Mouse (Mus musculus) kidney, adult 9 months (tissue): ENCODE data around the gene Cd48.
"Not testable (repeated sequence)": the region's sequence is repeated elsewhere in the genome, so short reads cannot be mapped to it uniquely, and the experiment has no call there.

Experiments used
- DNase-seq: peaks from one replicate; pipeline ENCODE4 v3.0.0; 2022

The Cd48 gene

DNA sequence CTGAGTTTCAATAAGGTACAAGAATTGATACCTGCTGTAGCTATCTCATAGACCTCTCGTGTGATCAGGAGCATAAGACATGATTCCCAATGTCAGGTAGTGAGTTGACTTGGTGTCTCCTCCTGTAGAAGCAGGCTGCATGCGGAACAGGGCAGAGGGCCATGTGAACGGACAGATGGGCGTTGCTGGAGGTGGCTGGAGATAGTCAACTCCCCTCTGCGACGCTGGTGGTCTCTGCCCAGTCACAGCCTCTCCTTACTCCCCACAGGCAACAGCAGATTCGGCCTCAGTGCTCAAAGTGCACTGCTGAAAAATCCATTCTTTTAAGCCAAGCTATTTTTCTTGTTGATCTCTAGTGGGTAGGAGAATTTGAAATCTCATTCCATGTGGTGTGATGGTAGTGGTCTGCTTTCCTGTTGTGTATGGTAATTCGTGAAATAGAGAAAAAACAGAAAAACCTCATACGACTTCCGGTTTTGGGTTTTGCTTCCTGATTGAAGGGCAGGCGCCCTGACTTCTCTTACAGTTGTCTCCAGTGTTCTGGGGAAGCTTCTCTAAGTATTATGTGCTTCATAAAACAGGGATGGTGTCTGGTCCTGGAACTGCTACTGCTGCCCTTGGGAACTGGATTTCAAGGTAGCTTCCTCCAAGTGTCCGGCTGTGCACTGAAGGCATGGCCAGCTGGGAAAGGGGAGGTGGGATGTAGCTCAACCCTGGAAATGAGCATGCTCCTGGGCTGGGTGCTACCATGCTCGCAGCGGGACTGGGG lies at the start of gene Cd48:
Gene Cd48, plus strand, starts transcription at position 479 of the 769 bp plus-strand sequence.
- no peak for DNase-seq

GRCm38 (mm10) chr1:171635696-171636095 lies 46.1 kb upstream of the Cd48 start:
- no peak for DNase-seq

GRCm38 (mm10) chr1:171637101-171637500 lies 44.7 kb upstream of the Cd48 start:
- no peak for DNase-seq

DNA sequence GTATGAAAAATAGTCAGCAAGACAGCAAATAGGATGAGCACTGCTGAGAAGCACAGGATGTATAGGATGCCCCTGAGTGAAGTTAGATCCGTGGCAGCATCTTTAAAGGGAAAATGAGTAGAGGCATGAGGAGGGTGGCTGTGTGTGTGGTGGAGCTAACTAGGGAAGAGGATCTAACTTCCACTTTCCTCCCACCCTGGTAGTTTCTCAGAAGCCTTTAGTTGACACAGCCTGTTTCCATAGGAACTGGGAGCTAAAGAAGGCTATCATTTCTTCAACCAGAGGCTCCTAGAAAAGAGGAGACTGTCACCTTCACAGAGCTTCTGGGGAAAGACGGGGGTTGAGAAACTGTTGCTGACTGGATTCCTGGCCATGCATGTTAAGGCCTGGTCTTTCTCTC lies 43.1 kb upstream of the Cd48 start:
- DNase-seq: no peak

- no peak for DNase-seq
Observed at GRCm38 (mm10) chr1:171640796-171641195, 41.0 kb upstream of the Cd48 start.

- no peak for DNase-seq
Observed at GRCm38 (mm10) chr1:171643612-171644011, 38.2 kb upstream of the Cd48 start.

DNA sequence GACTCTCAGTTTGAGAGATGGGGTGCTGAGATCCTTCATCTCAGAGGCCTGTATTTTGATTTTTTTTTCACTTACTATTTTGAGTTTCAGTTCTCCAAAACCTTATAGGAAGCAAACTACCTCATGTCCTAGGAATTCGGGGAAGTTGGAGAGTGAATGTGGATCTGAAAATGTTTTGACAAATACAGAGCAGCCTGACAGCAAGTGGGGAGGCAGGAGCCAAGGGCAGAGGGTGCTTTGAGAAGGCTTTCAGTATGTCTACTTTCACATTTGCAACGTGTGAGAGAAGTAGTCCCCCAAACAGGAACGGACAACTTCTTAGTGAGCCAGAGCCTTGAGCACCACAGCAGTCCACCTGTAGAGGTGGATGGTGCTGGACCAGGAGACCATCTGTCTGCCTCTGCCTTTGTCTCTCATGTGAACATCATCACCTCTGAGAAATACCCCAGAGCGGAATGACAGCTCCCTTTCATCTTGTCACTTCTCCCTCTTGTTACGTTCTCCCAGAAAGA lies 35.3 kb upstream of the Cd48 start:
- no peak for DNase-seq

DNA sequence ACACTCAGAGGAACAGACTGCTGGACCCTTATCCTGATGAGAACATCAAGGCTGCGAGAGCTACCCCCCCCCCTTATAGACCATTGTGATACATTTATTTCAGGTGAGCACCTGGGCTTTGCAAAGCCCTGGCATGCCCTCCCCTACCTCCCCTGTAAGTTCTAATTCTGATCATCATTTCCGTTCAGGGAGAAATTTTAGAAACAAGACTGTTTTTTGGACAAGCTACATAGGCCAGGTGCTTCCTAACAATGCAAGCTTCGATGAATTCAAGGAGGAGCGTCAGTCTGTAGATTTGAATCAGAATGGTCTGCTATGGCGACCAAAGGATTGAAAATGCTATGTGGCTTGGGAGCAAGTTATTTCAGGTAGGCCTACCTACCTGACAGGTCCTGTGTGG lies 34.1 kb upstream of the Cd48 start:
- DNase-seq: no peak

- DNase-seq: no peak
Observed at GRCm38 (mm10) chr1:171648840-171649239, 33.0 kb upstream of the Cd48 start.

DNA sequence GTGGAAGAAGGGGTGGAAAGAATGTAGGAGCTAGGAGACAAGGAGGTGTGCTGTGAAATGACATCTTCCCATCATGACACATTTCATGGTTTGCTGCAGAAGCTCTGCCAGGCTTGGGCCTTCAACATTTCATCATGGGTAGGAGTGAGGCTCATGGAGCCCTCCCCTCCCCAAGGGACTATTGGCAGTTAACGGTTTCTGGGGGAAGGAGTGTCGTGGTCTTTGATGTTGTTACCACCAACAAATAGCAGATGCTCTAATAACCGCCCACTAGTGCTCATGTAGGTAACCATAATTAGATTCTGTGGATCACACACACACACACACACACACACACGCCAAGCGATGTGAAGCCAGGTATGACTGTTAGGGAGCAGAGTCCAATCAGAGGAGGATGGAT lies 29.1 kb upstream of the Cd48 start, which contains the start of gene Slamf7:
Gene Slamf7, minus strand, starts transcription at position 302 of the 400 bp plus-strand sequence.
- DNase-seq: no peak

DNA sequence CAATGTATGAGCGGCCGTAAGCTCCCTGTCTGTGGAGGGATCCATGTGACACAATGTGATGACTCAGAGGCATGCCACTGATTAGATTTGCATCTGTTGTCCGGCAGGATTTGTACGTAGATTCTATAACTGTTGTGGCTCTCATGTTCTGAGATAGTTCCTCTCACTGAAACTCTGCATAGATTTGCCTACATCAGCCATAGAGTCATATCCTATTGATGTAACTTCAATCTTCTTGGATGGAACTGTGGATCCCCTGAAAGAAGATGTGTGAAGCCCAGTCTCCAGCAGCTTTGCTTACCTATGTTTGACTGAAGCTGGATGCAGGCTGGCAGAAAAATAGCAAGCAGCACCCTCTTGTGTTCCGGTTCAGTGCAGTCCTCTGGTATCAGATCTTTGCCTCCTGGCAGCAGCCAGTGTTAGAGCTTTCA lies 23.2 kb upstream of the Cd48 start:
- no peak for DNase-seq

- DNase-seq: no peak
Observed at GRCm38 (mm10) chr1:171660423-171660822, 21.4 kb upstream of the Cd48 start.

- no peak for DNase-seq
Observed at GRCm38 (mm10) chr1:171661482-171661881, 20.3 kb upstream of the Cd48 start.

DNA sequence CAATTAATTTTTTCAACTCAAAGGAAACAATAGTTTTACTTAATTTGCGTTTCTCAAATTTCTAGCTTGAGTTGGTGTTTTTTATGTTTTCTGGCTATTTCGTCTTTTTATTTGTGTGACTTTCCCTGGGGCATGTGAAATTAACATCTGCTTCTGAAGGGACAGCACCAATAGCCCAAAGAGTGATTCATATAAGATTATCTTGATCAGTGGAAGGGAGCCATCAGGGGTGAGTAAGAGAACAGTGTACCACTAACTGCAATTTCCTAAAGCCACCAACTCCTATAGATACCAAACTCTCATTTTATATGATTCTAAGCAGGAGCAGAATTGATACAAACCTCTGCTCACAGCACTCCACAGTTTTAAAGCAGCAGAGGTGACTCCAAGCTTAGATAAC lies 18.1 kb upstream of the Cd48 start:
- DNase-seq: no peak

DNA sequence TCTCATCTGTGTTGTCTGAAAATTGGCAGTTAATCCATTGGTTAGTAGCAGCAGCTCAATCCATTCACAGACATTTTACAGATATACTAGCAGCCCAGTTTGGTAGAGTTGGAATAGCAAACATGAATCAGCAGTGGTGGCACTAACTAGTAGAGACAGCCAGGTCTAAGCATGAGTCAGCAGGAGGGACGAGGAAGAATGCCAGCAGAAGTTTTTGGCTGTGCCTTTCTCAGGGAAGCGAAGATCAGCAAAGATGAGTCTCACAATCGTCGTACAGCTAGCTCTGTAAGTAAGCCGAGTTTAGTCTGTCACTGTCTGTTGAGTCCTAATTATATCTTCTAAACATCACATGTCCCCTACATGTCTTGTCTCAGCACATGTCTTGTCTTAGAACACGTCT lies 15.5 kb upstream of the Cd48 start:
- DNase-seq: no peak

- no peak for DNase-seq
Observed at GRCm38 (mm10) chr1:171667160-171667559, 14.6 kb upstream of the Cd48 start.

DNA sequence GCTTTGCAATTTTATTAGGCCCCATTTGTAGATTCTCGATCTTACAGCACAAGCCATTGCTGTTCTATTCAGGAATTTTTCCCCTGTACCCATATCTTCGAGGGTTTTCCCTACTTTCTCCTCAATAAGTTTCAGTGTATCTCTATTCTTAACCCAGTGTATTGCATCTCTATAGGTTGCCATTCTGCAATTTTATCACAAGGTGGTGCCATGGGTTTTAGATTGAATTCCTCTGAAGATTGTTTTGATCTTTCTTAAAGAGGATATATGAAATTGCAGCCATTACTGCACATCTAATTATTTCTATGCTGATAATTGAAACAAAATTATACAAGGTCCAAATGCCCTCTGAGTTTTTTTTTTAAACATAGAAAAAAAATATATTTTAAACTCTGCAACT lies 9.4 kb upstream of the Cd48 start:
- DNase-seq: not testable (repeated sequence)

GRCm38 (mm10) chr1:171672854-171673475 lies 8.8 kb upstream of the Cd48 start:
- no peak for DNase-seq

- DNase-seq: no peak
Observed at GRCm38 (mm10) chr1:171674467-171674866, 7.3 kb upstream of the Cd48 start.

GRCm38 (mm10) chr1:171677721-171678120 lies 4.1 kb upstream of the Cd48 start:
- no peak for DNase-seq

GRCm38 (mm10) chr1:171681009-171681408 lies 800 bp upstream of the Cd48 start:
- peak; percentile 7 for DNase-seq

DNA sequence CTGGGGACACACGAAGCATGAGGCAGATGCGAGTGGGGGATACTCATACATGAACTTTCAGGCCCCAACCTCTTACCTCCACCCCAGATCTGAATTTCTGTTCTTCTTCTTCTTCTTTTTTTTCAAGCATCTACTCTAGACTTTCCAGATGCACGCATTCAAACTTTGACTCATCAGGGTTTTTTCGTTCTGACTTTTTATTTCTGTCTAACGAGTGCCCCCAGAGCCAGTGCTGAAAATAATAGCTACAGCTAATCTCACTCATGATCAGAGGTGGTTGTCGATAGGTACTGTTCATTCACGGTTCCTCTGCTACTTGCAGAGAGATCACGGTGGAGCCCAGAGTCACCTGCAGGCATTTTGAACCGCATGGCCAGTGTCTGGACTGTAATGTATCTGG lies 3.1 kb downstream of the Cd48 start:
- no peak for DNase-seq

DNA sequence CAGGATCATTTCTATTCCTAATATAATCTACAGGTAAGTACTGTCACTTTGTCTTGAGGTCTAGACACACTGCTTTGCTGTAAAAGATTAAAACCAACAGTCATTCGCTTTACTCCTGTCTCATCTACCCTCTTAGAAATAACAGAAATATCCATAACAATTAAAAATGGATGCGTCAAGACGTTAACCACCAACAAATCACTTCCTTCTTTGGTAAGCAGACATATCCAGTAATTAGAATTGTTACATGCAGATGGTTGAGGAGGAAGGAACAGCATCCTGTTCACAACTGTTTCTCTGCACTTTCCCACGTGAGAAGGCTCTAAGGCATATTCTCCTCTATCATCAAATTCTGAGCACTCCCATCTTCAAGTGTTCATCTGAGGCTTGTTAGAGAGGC lies 5.5 kb downstream of the Cd48 start:
- DNase-seq: no peak

DNA sequence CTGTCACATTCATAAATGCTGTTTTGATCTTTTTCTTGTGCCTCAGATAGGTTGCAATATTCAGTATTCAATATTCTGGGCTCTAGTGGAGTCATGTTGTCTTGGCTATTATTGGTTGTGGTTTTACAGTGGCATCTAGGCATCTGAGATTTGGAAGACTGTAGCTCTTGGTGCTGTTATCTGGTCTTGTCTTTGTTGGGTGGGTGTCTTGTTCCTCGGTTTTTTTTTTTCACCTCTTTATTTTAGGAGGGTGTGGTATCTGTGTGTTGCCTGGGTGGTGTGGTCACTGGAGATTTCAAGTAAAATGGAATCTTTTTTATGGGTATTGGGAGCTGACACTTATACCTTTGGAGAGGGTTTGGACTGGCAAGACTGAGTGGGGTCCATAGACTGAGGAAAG lies 12.1 kb downstream of the Cd48 start:
- DNase-seq: no peak
